Mouse (Mus musculus): ENCODE results near the gene Zfp784.

- no peak for TF ChIP-seq CTCF (IDR thresholded peaks at IDR 0.05; ENCODE audit: low read depth, low read length)
- TF ChIP-seq GATA1 (IDR thresholded peaks at IDR 0.05; ENCODE audit: borderline replicate concordance, low read length): no peak
- no peak for TF ChIP-seq POLR2AphosphoS5 (IDR thresholded peaks at IDR 0.05; ENCODE audit: insufficient replicate concordance, low read depth, low read length)
- no peak for TF ChIP-seq TAL1 (conservative IDR thresholded peaks at IDR 0.05; ENCODE audit: low read depth, low read length)
- TF ChIP-seq GATA2 (IDR thresholded peaks at IDR 0.05; ENCODE audit: borderline replicate concordance, low read depth, low read length): no peak
Measured at GRCm38 (mm10) chr7:5061774-5062359, 23.6 kb upstream of the Zfp784 start, which contains the start of gene U2af2.

Measured in G1E (cell line).